Mouse (Mus musculus) urinary bladder, adult 18-20 months (tissue): ENCODE data around the gene Cfdp1.
"Not testable (repeated sequence)": the region's sequence is repeated elsewhere in the genome, so short reads cannot be mapped to it uniquely, and the experiment has no call there.

ENCODE experiments used
- DNase-seq, 2 experiments: peaks; one replicate each; pipeline ENCODE4 v3.0.0; 2022; ENCODE audit warnings: low spot score in 2 of 2, mixed read lengths in 2 of 2

Cfdp1 gene

DNA sequence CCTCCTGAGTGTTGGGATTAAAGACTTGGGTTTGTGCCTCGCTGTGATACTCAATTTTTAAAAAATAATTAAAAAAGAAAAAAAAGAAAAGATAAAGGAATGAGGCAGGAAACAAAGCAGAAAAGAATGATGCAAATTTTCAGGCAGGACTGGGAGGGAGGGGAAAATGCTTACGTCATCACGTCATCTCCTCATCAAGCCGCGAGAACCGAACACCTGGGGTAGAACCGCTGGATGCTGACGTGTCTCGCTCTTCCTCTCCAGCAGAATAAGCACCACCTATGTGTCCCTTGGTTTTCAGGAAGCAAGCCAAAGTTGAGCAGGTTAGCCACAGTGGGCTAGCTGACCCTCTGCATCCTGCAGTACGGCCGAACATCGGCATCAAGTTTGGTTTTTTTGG lies 1.9 kb upstream of the Cfdp1 start:
- no peak for DNase-seq

- DNase-seq, result not testable (repeated sequence)
Measured at GRCm38 (mm10) chr8:111853219-111853618, 872 bp downstream of the Cfdp1 start.

- no peak for DNase-seq
Measured at GRCm38 (mm10) chr8:111846746-111847145, 7.3 kb downstream of the Cfdp1 start.

DNA sequence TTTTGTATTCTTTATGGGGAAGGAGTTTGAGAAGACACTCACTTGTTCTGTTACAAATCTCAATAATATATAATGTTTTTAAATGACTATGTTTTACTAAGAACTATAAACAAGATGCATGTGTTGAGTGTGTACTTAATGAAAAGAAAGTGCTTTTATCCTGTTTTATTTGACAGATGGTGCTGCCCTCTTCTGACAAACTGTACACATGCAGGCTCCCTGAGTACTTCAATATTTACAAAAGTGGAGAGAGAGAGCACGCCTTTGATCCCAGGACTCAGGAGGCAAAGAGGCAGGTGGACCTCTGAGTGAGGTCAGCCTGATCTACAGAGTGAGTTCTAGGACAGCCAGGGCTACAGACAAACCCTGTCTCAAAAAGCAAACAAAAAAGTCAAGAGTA lies 18.6 kb downstream of the Cfdp1 start:
- DNase-seq, result no peak

- no peak for DNase-seq
Measured at GRCm38 (mm10) chr8:111834011-111834410, 20.1 kb downstream of the Cfdp1 start.

DNA sequence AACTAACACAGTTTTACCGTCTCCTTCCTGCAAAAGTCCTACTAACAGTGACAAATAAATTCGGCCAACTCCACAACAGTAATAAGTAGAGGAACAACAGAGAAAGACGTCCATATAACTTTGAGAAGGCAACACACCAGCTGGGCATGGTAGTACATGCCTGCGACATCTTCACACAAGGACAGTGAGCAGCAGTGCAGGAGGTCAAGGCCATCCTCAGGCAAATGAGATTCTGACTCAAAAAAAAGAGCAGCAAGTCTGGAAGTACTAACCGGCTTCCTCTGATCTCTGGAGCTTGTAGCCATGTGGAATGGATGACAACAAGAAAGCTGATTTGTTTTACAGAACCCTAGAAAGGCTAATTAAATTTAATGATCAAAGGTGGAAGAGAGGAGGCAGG lies 21.1 kb downstream of the Cfdp1 start:
- no peak for DNase-seq

- no peak for DNase-seq
Measured at GRCm38 (mm10) chr8:111831996-111832395, 22.1 kb downstream of the Cfdp1 start.

DNA sequence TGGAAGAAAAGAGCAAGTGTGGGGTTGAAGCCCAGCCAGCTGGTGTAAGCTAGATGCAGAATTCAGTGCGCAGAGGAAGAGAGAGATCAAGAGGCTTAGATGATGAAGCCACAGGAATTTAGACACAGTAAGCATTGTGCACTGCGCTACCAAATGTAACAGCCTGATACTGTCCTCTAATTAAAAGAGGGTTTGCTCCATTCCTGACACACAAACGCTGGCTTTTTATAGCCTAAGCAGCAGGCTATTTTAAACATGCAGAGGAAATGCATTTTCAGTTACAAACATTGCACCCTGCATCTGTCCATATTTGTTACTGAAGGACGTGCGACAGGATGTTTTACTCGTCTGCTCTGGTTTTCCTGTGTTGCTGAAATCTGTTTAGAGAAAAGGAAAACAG lies 25.5 kb downstream of the Cfdp1 start:
- no peak for DNase-seq

GRCm38 (mm10) chr8:111825219-111825618 lies 28.9 kb downstream of the Cfdp1 start:
- DNase-seq, result peak in 1 of 2 experiments; percentile 12

DNA sequence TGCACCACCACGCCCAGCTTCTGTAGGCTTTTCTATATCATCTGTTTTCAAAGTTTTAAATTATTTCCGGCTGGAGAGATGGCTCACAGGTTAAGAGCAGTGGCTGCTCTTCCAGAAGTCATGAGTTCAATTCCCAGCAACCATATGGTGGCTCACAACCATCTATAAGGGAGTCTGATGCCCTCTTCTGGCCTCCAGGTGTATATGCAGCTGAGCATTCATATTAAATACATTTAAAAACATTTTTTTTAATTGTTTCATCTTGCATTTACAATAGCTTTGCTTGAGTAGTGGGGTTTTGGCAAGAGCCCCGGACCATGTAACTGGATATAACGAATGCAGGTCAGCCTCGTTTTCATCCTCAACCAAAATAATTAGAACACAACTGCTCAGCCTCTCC lies 29.8 kb downstream of the Cfdp1 start:
- DNase-seq, result no peak

DNA sequence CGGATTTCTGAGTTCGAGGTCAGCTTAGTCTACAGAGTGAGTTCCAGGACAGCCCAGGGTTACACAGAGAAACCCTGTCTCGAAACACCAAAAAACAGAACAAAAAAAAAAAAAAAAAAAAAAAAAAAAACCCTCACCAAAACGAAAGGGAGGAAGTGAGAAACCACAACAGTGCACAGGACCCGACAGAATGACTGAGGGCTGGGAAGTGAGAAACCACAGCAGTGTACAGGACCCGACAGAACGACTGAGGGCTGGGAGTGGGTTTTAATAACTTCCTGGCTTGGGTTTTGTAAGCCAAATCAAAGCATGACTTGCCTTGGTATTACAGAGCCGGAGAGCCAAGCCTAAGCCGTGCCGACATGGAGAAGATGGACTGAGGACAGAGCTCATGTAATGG lies 32.9 kb downstream of the Cfdp1 start:
- DNase-seq, result no peak

DNA sequence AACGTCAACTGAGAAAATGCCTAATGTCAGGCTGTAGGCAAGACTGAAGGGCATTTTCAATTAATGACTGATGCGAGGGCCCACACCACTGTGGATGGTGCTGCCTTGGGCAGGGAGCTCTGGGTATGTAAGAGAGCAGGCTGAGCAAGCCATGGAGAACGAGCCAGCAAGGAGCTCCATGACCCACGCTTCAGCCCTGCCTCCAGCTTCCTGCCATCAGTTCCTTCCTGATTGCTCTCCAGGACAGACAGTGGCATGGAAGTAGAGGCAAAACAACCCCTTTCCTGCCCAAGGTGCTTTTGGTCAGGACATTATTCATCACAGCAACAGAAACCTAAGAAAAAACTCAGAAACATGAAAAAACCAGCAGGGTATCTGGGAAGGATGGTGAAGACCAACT lies 33.4 kb downstream of the Cfdp1 start:
- DNase-seq, result no peak

- DNase-seq, result no peak
Measured at GRCm38 (mm10) chr8:111820018-111820417, 34.1 kb downstream of the Cfdp1 start.

DNA sequence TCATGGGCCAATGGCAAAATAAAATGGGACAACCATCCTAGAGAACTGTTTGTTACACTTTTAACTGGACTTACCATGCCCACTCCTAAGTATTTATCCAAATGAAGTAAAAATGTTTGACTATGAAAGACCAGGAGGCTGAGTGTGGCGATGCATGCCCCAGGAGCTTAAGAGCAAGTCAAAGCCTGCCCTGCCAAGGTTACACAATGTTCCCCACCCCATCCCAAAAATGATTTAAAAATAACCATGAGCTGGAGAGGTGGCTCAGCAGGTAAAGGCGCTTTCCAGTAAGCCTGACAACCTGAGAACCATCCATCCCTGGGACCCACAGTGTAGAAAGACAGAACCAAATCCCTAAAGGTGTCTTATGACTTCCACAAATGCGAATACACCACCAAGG lies 35.5 kb downstream of the Cfdp1 start:
- DNase-seq, result peak in 1 of 2 experiments; percentile 54

DNA sequence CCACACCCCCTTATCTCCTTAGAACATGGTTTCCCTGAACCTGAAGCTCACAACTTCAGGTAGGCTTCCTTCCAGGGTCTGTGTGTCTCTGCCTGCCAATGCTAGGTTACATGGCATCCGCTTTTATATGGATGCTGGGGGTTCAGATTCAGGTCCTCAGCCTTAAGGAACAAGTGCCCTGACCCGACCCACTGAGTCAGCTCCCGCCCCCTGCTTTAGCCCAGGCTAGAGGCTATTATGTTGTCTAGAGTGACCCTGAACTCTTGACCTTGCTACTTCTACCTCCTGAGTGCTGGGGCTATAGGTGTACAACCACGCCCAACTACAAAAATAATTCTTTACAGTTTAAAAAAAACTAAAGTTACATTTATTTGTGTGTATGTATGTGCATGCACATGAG lies 39.0 kb downstream of the Cfdp1 start:
- DNase-seq, result no peak

DNA sequence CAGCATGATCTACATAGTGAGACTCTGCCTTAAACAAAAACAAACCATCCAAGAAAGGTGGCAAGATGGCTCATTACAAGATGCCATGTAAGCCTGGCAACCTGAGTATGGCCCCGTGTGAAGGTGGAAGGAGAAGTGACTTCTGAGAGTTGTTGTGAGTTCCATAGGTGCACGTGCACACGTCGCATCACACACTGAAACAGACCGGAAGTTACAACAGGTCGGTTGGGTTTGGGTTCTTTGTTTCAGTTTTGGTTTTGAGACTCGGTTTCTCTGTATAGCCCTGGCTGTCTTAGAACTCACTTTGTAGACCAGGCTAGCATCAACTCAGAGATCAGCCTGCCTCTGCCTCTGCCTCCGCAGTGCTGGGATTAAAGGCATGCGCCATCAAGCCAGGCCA lies 40.3 kb downstream of the Cfdp1 start:
- no peak for DNase-seq

DNA sequence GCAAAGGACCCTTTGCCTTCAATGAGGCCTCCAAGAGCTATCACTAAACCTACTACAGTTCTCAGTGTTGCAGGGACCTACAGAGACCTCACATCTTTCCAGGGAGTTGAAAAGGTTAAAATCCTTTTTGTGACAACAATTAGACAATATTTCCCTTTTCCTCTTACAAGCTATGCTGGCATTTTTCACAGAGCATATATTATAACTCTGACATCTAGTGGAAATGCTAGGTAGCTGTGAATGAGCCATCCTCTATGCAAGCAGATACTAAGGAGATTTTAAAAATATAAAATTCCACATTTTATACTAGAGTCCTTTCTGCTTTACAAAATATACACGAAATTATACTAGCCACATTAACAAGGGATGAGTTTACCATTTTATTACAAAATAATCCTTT lies 41.3 kb downstream of the Cfdp1 start:
- no peak for DNase-seq

- no peak for DNase-seq
Measured at GRCm38 (mm10) chr8:111810656-111811336, 43.3 kb downstream of the Cfdp1 start.

- DNase-seq, result no peak
Measured at GRCm38 (mm10) chr8:111808891-111809622, 45.0 kb downstream of the Cfdp1 start.

GRCm38 (mm10) chr8:111808006-111808405 lies 46.1 kb downstream of the Cfdp1 start:
- no peak for DNase-seq

DNA sequence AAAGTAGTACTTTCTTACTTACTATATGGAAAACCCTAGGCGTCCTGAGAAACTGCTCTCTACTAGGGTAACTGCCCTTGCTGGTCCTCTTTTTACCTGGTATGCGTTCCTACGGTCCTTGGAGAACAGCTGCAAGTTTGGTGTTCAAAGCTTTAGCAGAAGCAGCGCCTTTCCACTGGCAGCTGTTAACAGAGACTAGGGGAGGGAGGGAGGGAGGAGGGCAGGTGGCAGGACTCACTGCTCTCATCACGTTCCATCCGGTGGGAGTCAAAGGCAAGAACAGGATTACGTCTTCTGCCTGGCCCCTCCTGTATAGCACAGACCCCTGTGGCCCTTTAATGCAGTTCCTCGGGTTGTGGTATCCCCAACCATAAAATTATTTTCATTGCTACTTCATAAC lies 50.7 kb downstream of the Cfdp1 start:
- DNase-seq, result no peak

- no peak for DNase-seq
Measured at GRCm38 (mm10) chr8:111802256-111802655, 51.8 kb downstream of the Cfdp1 start.

GRCm38 (mm10) chr8:111801456-111801855 lies 52.6 kb downstream of the Cfdp1 start:
- no peak for DNase-seq

GRCm38 (mm10) chr8:111796528-111796927 lies 57.6 kb downstream of the Cfdp1 start:
- no peak for DNase-seq
